10 mouse cellular contexts compared by ENCODE assay signal in genomic region chr5:104002549-104003255, GRCm38 (mm10). TPM values are rescaled to one million over a fixed set of nuclear protein-coding genes. Genes with fewer than 3 reads are reported as not detected.
DNase-seq lines count a peak whose midpoint lies in the region; ATAC-seq and TF ChIP-seq lines count a peak whose summit lies in the region.
"Had no signal": no experiment of that assay in that cellular context is flagged by ENCODE, and none has a peak within 500 bp of the region (broad histone marks: within the 10 kb centered on the region; RNA-seq: fewer than 3 reads in every experiment).

No protein-coding gene starts in this region.

- no peaks in the 10 kb centered on the region for H3K27me3 ChIP-seq in lung, embryonic 15.5 days
- no peaks in the 10 kb centered on the region for H3K27me3 ChIP-seq in forebrain, embryonic 16.5 days (replicated peaks; ENCODE audit: control insufficient read depth, insufficient read depth, low read length)
- H3K27me3 ChIP-seq in liver, embryonic 16.5 days (ENCODE audit: control insufficient read depth, insufficient read depth, low read depth, low read length), result no peaks in the 10 kb centered on the region
- H3K27me3 ChIP-seq in stomach, postnatal 0 days (ENCODE audit: control insufficient read depth, insufficient read depth, low read length), result no peaks in the 10 kb centered on the region
- H3K27me3 ChIP-seq: CH12.LX had no signal

- TF ChIP-seq EP300 in stomach, postnatal 0 days (optimal IDR thresholded peaks at IDR 0.05), result no peak

- H3K4me1 ChIP-seq in lung, embryonic 15.5 days, result no peaks in the 10 kb centered on the region
- no peaks in the 10 kb centered on the region for H3K4me1 ChIP-seq in lung, adult 2 months (ENCODE audit: control insufficient read depth, insufficient read depth, low read length)
- H3K4me1 ChIP-seq in forebrain, embryonic 16.5 days (replicated peaks; ENCODE audit: control insufficient read depth, insufficient read depth, low read length), result no peaks in the 10 kb centered on the region
- peaks cover 3% of the 10 kb centered on the region; the same call in 1 of the 2 replicates for H3K4me1 ChIP-seq in liver, embryonic 16.5 days (ENCODE audit: control insufficient read depth, low read depth, low read length)
- H3K4me1 ChIP-seq in stomach, postnatal 0 days (replicated peaks; ENCODE audit: control insufficient read depth, insufficient read depth), result no peaks in the 10 kb centered on the region; the same call in 1 of the 2 replicates

- WGBS in lung, embryonic 15.5 days, result 37% methylated on average over 18 of the region's 18 CpGs
- 61% methylated on average over 18 of the region's 18 CpGs for WGBS in lung, adult 2 months
- 13% methylated on average over 18 of the region's 18 CpGs for WGBS in forebrain, embryonic 16.5 days
- WGBS in liver, embryonic 16.5 days (ENCODE audit: insufficient replicate concordance), result 64% methylated on average over 18 of the region's 18 CpGs
- 37% methylated on average over 18 of the region's 18 CpGs for WGBS in stomach, postnatal 0 days

- H3K4me2 ChIP-seq in lung, embryonic 15.5 days, result peak overlapping the region; percentile 1
- H3K4me2 ChIP-seq in forebrain, embryonic 16.5 days (ENCODE audit: low read length), result peak overlapping the region; percentile 29
- peak overlapping the region; percentile 19; the same call in 1 of the 2 replicates for H3K4me2 ChIP-seq in liver, embryonic 16.5 days (ENCODE audit: low read depth, low read length)
- no peak overlapping the region for H3K4me2 ChIP-seq in stomach, postnatal 0 days (replicated peaks; ENCODE audit: low read depth)

- ATAC-seq in lung, embryonic 15.5 days (ENCODE audit: borderline replicate concordance, extremely low read depth, low FRiP score, low TSS enrichment), result no peak
- no peak for ATAC-seq in forebrain, embryonic 16.5 days
- peak; percentile 81 for ATAC-seq in liver, embryonic 16.5 days (ENCODE audit: low read depth)
- peak; percentile 68 for ATAC-seq in stomach, postnatal 0 days (ENCODE audit: low FRiP score, low TSS enrichment)
- no peak for ATAC-seq in megakaryocyte, adult 5-6 weeks (ENCODE audit: poor library complexity, severe bottlenecking)

- DNase-seq in lung, adult 2 months, result no peak
- DNase-seq in stomach, postnatal 0 days (ENCODE audit: low spot score), result peak; percentile 46
- DNase-seq in adipocyte (ENCODE audit: low spot score), result no peak
- no peak for DNase-seq in thymus, postnatal 0 days (ENCODE audit: low spot score)
- DNase-seq: heart, postnatal 4 days had no signal

- H3K4me3 ChIP-seq in lung, embryonic 15.5 days, result no peak overlapping the region
- H3K4me3 ChIP-seq in lung, adult 2 months (replicated peaks; ENCODE audit: extremely low read depth, low read depth, low read length), result no peak overlapping the region
- H3K4me3 ChIP-seq in forebrain, embryonic 16.5 days (replicated peaks; ENCODE audit: low read length), result peak overlapping the region; percentile 2; the same call in 1 of the 2 replicates
- H3K4me3 ChIP-seq in liver, embryonic 16.5 days (ENCODE audit: low read depth, low read length), result no peak overlapping the region
- no peak overlapping the region for H3K4me3 ChIP-seq in stomach, postnatal 0 days (ENCODE audit: low read depth, low read length)

- H3K27ac ChIP-seq in lung, embryonic 15.5 days, result no peak overlapping the region
- no peak overlapping the region for H3K27ac ChIP-seq in forebrain, embryonic 16.5 days (ENCODE audit: low read length)
- H3K27ac ChIP-seq in liver, embryonic 16.5 days (ENCODE audit: low read length), result peak overlapping the region; percentile 73
- H3K27ac ChIP-seq in stomach, postnatal 0 days (replicated peaks), result 0 out of 2 replicates have a peak overlapping the region, but pooled peaks have one; percentile 6

- TF ChIP-seq CTCF in lung, adult 2 months (IDR thresholded peaks at IDR 0.05; ENCODE audit: insufficient read depth, low read length), result no peak
- TF ChIP-seq CTCF in stomach, postnatal 0 days (IDR thresholded peaks at IDR 0.05; ENCODE audit: low read depth), result no peak

- peaks cover 8% of the 10 kb centered on the region; the same call in 1 of the 2 replicates for H3K36me3 ChIP-seq in lung, embryonic 15.5 days
- no peaks in the 10 kb centered on the region for H3K36me3 ChIP-seq in forebrain, embryonic 16.5 days (ENCODE audit: control insufficient read depth, insufficient read depth)
- H3K36me3 ChIP-seq in liver, embryonic 16.5 days (ENCODE audit: control insufficient read depth, insufficient read depth), result peaks cover 2% of the 10 kb centered on the region; the same call in 1 of the 2 replicates
- H3K36me3 ChIP-seq in stomach, postnatal 0 days (ENCODE audit: control insufficient read depth, insufficient read depth, low read length), result 0 out of 2 replicates have a peak, but pooled peaks cover 6% of the 10 kb centered on the region

- TF ChIP-seq POLR2A in lung, adult 2 months (IDR thresholded peaks at IDR 0.05; ENCODE audit: borderline replicate concordance, extremely low read depth, low read depth, low read length), result no peak

- H3K9me3 ChIP-seq in lung, embryonic 15.5 days, result no peaks in the 10 kb centered on the region
- no peaks in the 10 kb centered on the region for H3K9me3 ChIP-seq in forebrain, embryonic 16.5 days (ENCODE audit: control insufficient read depth, low read length)
- H3K9me3 ChIP-seq in liver, embryonic 16.5 days (replicated peaks; ENCODE audit: control insufficient read depth, low read length), result no peaks in the 10 kb centered on the region
- H3K9me3 ChIP-seq in stomach, postnatal 0 days (ENCODE audit: control insufficient read depth, low read length), result no peaks in the 10 kb centered on the region

- H3K9ac ChIP-seq in lung, embryonic 15.5 days, result peak overlapping the region; percentile 19; the same call in 1 of the 2 replicates
- H3K9ac ChIP-seq in forebrain, embryonic 16.5 days (replicated peaks; ENCODE audit: low read depth, low read length), result no peak overlapping the region
- H3K9ac ChIP-seq in liver, embryonic 16.5 days (ENCODE audit: low read depth, low read length), result no peak overlapping the region
- H3K9ac ChIP-seq in stomach, postnatal 0 days (ENCODE audit: low read length), result no peak overlapping the region

RNA-seq across cellular contexts. Expression of gene Hsd17b11, which starts 19.0 kb away (rescaled TPM):
- polyA plus RNA-seq in lung, embryonic 15.5 days (2015; fragmentation: Nextera tagmentation; extraction: Ambion mirVana), result 4.5 and 4.9 TPM in 2 replicates
- polyA plus RNA-seq in lung, adult 2 months (2012; rRNA removed), result 39.8 and 53.1 TPM in 2 replicates
- polyA plus RNA-seq in forebrain, embryonic 16.5 days (2015; fragmentation: Nextera tagmentation; extraction: Ambion mirVana), result 1.7 and 1.8 TPM in 2 replicates
- polyA plus RNA-seq in liver, embryonic 16.5 days (2015; fragmentation: Nextera tagmentation; extraction: Ambion mirVana), result 3.2 and 3.6 TPM in 2 replicates
- polyA plus RNA-seq in stomach, postnatal 0 days (2015; fragmentation: Nextera tagmentation; extraction: Ambion mirVana), result 19.1 and 20.9 TPM in 2 replicates
- 81.4 and 90.7 TPM in 2 replicates for total RNA-seq in megakaryocyte, adult 5-6 weeks (2015)
- 97.2 and 115 TPM in 2 replicates for total RNA-seq in megakaryocyte, adult 5-6 weeks (2017)
- polyA plus RNA-seq in thymus, postnatal 0 days (2015; fragmentation: Nextera tagmentation; extraction: Ambion mirVana), result 3.9 and 5.7 TPM in 2 replicates

RNA-seq across cellular contexts. Expression of gene Hsd17b13, which starts 25.5 kb away (rescaled TPM):
- 0.22 and 0.38 TPM in 2 replicates for polyA plus RNA-seq in lung, embryonic 15.5 days (2015; fragmentation: Nextera tagmentation; extraction: Ambion mirVana)
- 0.14 TPM in 1 of 2 replicates, not detected in the other for polyA plus RNA-seq in lung, adult 2 months (2012; rRNA removed)
- polyA plus RNA-seq in forebrain, embryonic 16.5 days (2015; fragmentation: Nextera tagmentation; extraction: Ambion mirVana), result not detected in 2 replicates
- polyA plus RNA-seq in liver, embryonic 16.5 days (2015; fragmentation: Nextera tagmentation; extraction: Ambion mirVana), result 89.7 and 110 TPM in 2 replicates
- polyA plus RNA-seq in stomach, postnatal 0 days (2015; fragmentation: Nextera tagmentation; extraction: Ambion mirVana), result 3.2 and 3.4 TPM in 2 replicates
- total RNA-seq in megakaryocyte, adult 5-6 weeks (2015), result not detected in 2 replicates
- not detected in 2 replicates for total RNA-seq in megakaryocyte, adult 5-6 weeks (2017)
- polyA plus RNA-seq in thymus, postnatal 0 days (2015; fragmentation: Nextera tagmentation; extraction: Ambion mirVana), result 0.12 TPM in 2 replicates

RNA-seq across cellular contexts. Expression of gene Nudt9, which starts 43.4 kb away (rescaled TPM):
- 64.3 and 67.0 TPM in 2 replicates for polyA plus RNA-seq in lung, embryonic 15.5 days (2015; fragmentation: Nextera tagmentation; extraction: Ambion mirVana)
- polyA plus RNA-seq in lung, adult 2 months (2012; rRNA removed), result 51.1 and 61.6 TPM in 2 replicates
- 55.9 and 57.8 TPM in 2 replicates for polyA plus RNA-seq in forebrain, embryonic 16.5 days (2015; fragmentation: Nextera tagmentation; extraction: Ambion mirVana)
- 62.1 and 67.1 TPM in 2 replicates for polyA plus RNA-seq in liver, embryonic 16.5 days (2015; fragmentation: Nextera tagmentation; extraction: Ambion mirVana)
- 53.0 and 57.1 TPM in 2 replicates for polyA plus RNA-seq in stomach, postnatal 0 days (2015; fragmentation: Nextera tagmentation; extraction: Ambion mirVana)
- 17.9 and 22.9 TPM in 2 replicates for total RNA-seq in megakaryocyte, adult 5-6 weeks (2015)
- 31.4 and 34.2 TPM in 2 replicates for total RNA-seq in megakaryocyte, adult 5-6 weeks (2017)
- polyA plus RNA-seq in thymus, postnatal 0 days (2015; fragmentation: Nextera tagmentation; extraction: Ambion mirVana), result 53.9 and 56.6 TPM in 2 replicates

Comparison
In these comparisons a context has a peak if more than half of its experiments do, and no peak if none do; other contexts are left out.
1. ATAC-seq: peak in liver, embryonic 16.5 days (single experiment) and stomach, postnatal 0 days (single experiment); none in lung, embryonic 15.5 days (single experiment), forebrain, embryonic 16.5 days (single experiment) and megakaryocyte, adult 5-6 weeks (single experiment).
2. H3K27ac ChIP-seq: peak in liver, embryonic 16.5 days (single experiment) and stomach, postnatal 0 days (single experiment); none in lung, embryonic 15.5 days (single experiment) and forebrain, embryonic 16.5 days (single experiment).
3. RNA of gene Hsd17b13, which starts 25.5 kb away (polyA plus RNA-seq): 89.7 to 110 TPM in liver, embryonic 16.5 days; 3.2 to 3.4 TPM in stomach, postnatal 0 days, 0.22 to 0.38 TPM in lung, embryonic 15.5 days, 0.14 TPM in lung, adult 2 months, 0.12 TPM in thymus, postnatal 0 days and not detected in forebrain, embryonic 16.5 days; every median in the first group is over 10 times any median in the second.